8 mouse cellular contexts compared by ENCODE assay signal in the genomic region with DNA sequence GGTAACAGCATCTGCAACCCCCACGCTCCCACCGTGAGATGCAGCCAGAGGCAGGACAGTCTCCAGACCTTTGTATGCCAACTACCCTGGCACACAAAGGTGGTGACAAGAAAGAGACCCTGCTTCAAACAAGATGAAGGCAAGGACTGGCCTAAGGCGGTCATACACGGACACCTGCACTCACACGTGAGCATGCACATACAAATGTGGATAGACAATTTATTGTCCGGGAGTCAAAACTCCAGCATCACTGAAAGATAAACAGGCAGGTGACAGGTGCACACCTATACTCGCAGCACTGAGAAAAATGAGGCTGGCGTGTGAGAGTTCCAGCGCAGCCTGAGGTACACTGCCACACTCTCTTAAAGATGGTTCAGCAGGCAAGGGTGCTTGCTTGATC. TPM values are rescaled to one million over a fixed set of nuclear protein-coding genes. Genes with fewer than 3 reads are reported as not detected.
DNase-seq lines count a peak whose midpoint lies in the region; ATAC-seq and TF ChIP-seq lines count a peak whose summit lies in the region.

No protein-coding gene starts in this region.

- intact Hi-C loops in heart, adult 2 months (cut with DNase I) = loop anchor here (2.0 to 10.0 kb wide), 6 partner anchors 35 to 559 kb away; partner anchors contain the start of genes Dbnl, Ddx56, Pold2 and Urgcp

- no peaks in the 10 kb centered on the region for H3K36me3 ChIP-seq in heart, adult 2 months (ENCODE audit: control insufficient read depth, insufficient read depth, low read length)
- peaks cover 20% of the 10 kb centered on the region for H3K36me3 ChIP-seq in neural tube, embryonic 12.5 days
- H3K36me3 ChIP-seq in limb, embryonic 14.5 days (ENCODE audit: control insufficient read depth, insufficient read depth, low read length) = peaks cover 19% of the 10 kb centered on the region

- no peaks in the 10 kb centered on the region for H3K27me3 ChIP-seq in heart, adult 2 months (ENCODE audit: control insufficient read depth, insufficient read depth, low read length)
- H3K27me3 ChIP-seq in neural tube, embryonic 12.5 days (replicated peaks) = no peaks in the 10 kb centered on the region
- no peaks in the 10 kb centered on the region for H3K27me3 ChIP-seq in limb, embryonic 14.5 days (ENCODE audit: control insufficient read depth, insufficient read depth, low read length)

- peaks cover 5% of the 10 kb centered on the region for H3K4me1 ChIP-seq in heart, adult 2 months (ENCODE audit: control insufficient read depth, insufficient read depth, low read length)
- peaks cover 14% of the 10 kb centered on the region for H3K4me1 ChIP-seq in neural tube, embryonic 12.5 days
- H3K4me1 ChIP-seq in limb, embryonic 14.5 days (ENCODE audit: control insufficient read depth, insufficient read depth, low read length) = peaks cover 9% of the 10 kb centered on the region

- DNase-seq in heart, adult 11 months = peak; percentile 72
- DNase-seq in heart, adult 2 months = no peak
- no peak for DNase-seq in neural tube, embryonic 10.5 days (ENCODE audit: extremely low spot score, low spot score)
- no peak for DNase-seq in limb, embryonic 14.5 days (ENCODE audit: low spot score)
- no peak for DNase-seq in cerebellum, postnatal 25 days
- no peak for DNase-seq in gastrocnemius, postnatal 4 days (ENCODE audit: low spot score in 2 of 2)
- no peak for DNase-seq in spleen, postnatal 14 days (ENCODE audit: low spot score in 2 of 2)

- no peak for ATAC-seq in neural tube, embryonic 12.5 days (ENCODE audit: low FRiP score, low read depth)
- ATAC-seq in limb, embryonic 14.5 days (ENCODE audit: low FRiP score, low read depth) = no peak

- no peak for TF ChIP-seq EP300 in heart, adult 2 months (IDR thresholded peaks at IDR 0.05; ENCODE audit: insufficient read depth, low read depth, low read length)

- H3K27ac ChIP-seq in heart, adult 2 months = no peak overlapping the region
- no peak overlapping the region for H3K27ac ChIP-seq in neural tube, embryonic 12.5 days
- H3K27ac ChIP-seq in limb, embryonic 14.5 days (replicated peaks; ENCODE audit: low read depth, low read length) = no peak overlapping the region

- no peak overlapping the region for H3K9ac ChIP-seq in heart, adult 2 months (ENCODE audit: low read depth, low read length)
- no peak overlapping the region for H3K9ac ChIP-seq in neural tube, embryonic 12.5 days
- no peak overlapping the region for H3K9ac ChIP-seq in limb, embryonic 14.5 days (ENCODE audit: low read depth, low read length, severe bottlenecking)

- 0 out of 2 replicates have a peak, but pooled peaks cover 2% of the 10 kb centered on the region for H3K79me2 ChIP-seq in heart, adult 2 months (replicated peaks; ENCODE audit: control insufficient read depth, insufficient read depth, low read length)

- H3K4me3 ChIP-seq in heart, adult 2 months = no peak overlapping the region
- H3K4me3 ChIP-seq in neural tube, embryonic 12.5 days = peak overlapping the region; percentile 70; the same call in 1 of the 2 replicates
- H3K4me3 ChIP-seq in limb, embryonic 14.5 days (replicated peaks; ENCODE audit: low read length) = peak overlapping the region; percentile 92; the same call in 1 of the 2 replicates

- 92% methylated on average over 9 of the region's 9 CpGs for WGBS in heart, adult 2 months
- WGBS in neural tube, embryonic 12.5 days = 94% methylated on average over 9 of the region's 9 CpGs
- WGBS in limb, embryonic 14.5 days = 93% methylated on average over 9 of the region's 9 CpGs

- no peak for TF ChIP-seq POLR2A in heart, adult 2 months (IDR thresholded peaks at IDR 0.05; ENCODE audit: insufficient read depth, low read depth, low read length)
- no peak for TF ChIP-seq POLR2A in limb, embryonic 14.5 days (IDR thresholded peaks at IDR 0.05; ENCODE audit: borderline replicate concordance, extremely low read depth, insufficient read depth, insufficient read length)

- TF ChIP-seq CTCF in heart, adult 2 months (IDR thresholded peaks at IDR 0.05) = no peak

- H3K4me2 ChIP-seq in neural tube, embryonic 12.5 days (replicated peaks) = peak overlapping the region; percentile 72
- peak overlapping the region; percentile 89 for H3K4me2 ChIP-seq in limb, embryonic 14.5 days (replicated peaks; ENCODE audit: low read depth, low read length, severe bottlenecking)

- H3K9me3 ChIP-seq in neural tube, embryonic 12.5 days = no peaks in the 10 kb centered on the region
- H3K9me3 ChIP-seq in limb, embryonic 14.5 days (ENCODE audit: control insufficient read depth, low read length) = no peaks in the 10 kb centered on the region

RNA-seq across cellular contexts. Expression of gene Mrps24, which starts 9.5 kb away (rescaled TPM):
- 100 to 1,000 TPM; 151 to 166 TPM for total RNA-seq in heart, adult 2 months (2021)
- polyA plus RNA-seq in heart, adult 2 months (2012; rRNA removed) = 136 and 178 TPM in 2 replicates
- polyA plus RNA-seq in neural tube, embryonic 12.5 days (2016; fragmentation: Nextera tagmentation; extraction: Ambion mirVana) = 151 and 159 TPM in 2 replicates
- polyA plus RNA-seq in limb, embryonic 14.5 days (2012; rRNA removed) = 124 and 135 TPM in 2 replicates
- polyA plus RNA-seq in limb, embryonic 14.5 days (2014; fragmentation: Nextera tagmentation; extraction: Ambion mirVana) = 197 and 219 TPM in 2 replicates
- total RNA-seq in gastrocnemius, postnatal 4 days (2021) = 10 to 100 TPM; 67.8 to 84.1 TPM

RNA-seq across cellular contexts. Expression of gene Urgcp, which starts 56.2 kb away (rescaled TPM):
- total RNA-seq in heart, adult 2 months (2021) = 10 to 100 TPM; 58.5 to 69.8 TPM
- polyA plus RNA-seq in heart, adult 2 months (2012; rRNA removed) = 26.1 and 35.7 TPM in 2 replicates
- 24.6 and 26.5 TPM in 2 replicates for polyA plus RNA-seq in neural tube, embryonic 12.5 days (2016; fragmentation: Nextera tagmentation; extraction: Ambion mirVana)
- 17.1 and 21.5 TPM in 2 replicates for polyA plus RNA-seq in limb, embryonic 14.5 days (2012; rRNA removed)
- polyA plus RNA-seq in limb, embryonic 14.5 days (2014; fragmentation: Nextera tagmentation; extraction: Ambion mirVana) = 21.7 and 23.4 TPM in 2 replicates
- total RNA-seq in gastrocnemius, postnatal 4 days (2021) = 10 to 100 TPM; 40.0 to 40.8 TPM
